Mouse (Mus musculus) adrenal gland, adult (tissue): ENCODE data around the gene Zfp462.

ENCODE experiments used
- DNase-seq, 2 experiments: peaks; one replicate each; pipeline ENCODE4 v3.0.0; 2022 to 2023; ENCODE audit warnings: low spot score in 1 of 2; ENCODE audit not compliant: inconsistent age in 2 of 2

The Zfp462 gene

DNA sequence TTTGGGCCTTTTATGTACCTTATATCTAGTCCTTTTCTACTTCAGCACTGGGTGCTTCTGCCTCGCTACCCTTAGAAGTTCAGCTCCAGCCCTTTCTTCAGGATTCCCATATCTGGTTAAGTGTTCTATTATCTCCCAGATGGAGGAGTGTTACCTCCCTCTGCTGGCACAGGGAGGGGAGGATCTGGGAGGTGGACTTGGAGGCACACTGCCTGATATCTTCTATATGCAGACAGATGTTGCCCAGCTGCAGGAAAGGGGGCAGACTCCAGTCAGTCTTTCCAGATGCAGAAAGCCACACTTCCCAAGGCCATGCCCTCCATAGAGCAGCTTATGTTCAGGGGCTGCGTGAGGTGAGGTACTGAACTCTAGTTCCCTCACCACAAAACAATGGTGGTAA lies 156.0 kb downstream of the Zfp462 start:
- peak in 1 of 2 experiments; percentile 53 for DNase-seq

- DNase-seq: no peak
These were observed 156.8 kb downstream of the Zfp462 start for GRCm38 (mm10) chr4:55101601-55102000.

- DNase-seq: no peak
These were observed 157.5 kb downstream of the Zfp462 start for GRCm38 (mm10) chr4:55102382-55102781.

GRCm38 (mm10) chr4:55103575-55103974 lies 158.7 kb downstream of the Zfp462 start:
- no peak for DNase-seq

DNA sequence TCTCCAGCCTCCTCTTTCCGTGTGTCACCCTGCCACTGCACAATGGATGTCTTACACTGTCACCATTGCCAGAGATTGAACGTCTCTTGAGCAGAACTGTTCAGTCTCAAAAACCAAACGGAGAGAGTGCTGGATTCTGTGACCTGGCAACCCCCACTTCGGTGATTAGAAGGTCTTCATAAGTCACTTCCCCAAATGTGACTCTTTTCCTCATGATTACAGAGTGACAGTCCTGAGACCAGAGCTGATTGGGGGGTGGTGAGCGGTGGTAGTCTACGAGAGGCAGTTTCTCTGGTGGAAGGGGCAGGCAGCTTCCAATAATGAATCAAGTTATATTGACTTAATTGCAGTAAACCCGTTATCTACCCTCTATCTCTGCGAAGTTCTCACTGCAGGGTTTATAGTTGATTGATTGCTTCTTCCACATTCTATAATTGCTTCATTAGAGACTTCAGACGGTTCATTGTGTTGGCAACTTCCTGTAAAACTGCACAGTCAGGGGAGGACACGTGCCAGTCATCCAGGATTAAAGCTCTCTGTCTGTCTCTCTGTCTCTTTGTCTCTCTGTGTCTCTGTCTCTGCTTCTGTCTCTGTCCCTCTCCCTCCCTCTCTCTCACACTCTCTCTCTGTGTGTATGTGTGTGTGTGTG lies 173.1 kb downstream of the Zfp462 start:
- DNase-seq: no peak

DNA sequence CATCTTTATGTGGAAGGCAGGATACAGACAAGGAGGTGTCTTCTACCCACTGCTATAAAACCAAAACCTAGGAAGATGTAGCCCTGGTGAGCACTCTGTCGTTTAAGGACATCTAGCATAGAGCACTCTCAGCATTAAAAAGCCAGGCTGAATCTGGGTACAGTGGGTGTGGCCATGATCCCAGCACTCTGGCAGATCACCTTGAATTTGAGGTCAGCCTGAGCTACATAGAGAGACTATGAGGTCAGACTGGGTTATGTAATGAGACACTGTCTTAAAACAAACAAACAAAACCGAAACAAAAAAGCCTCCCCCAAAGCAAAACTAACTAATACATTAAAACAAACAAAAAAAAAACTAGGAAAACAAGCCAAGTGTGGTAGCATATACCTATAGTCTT lies 176.3 kb downstream of the Zfp462 start:
- DNase-seq: peak; percentile 29 to 75

GRCm38 (mm10) chr4:55121952-55122351 lies 177.1 kb downstream of the Zfp462 start:
- DNase-seq: no peak

DNA sequence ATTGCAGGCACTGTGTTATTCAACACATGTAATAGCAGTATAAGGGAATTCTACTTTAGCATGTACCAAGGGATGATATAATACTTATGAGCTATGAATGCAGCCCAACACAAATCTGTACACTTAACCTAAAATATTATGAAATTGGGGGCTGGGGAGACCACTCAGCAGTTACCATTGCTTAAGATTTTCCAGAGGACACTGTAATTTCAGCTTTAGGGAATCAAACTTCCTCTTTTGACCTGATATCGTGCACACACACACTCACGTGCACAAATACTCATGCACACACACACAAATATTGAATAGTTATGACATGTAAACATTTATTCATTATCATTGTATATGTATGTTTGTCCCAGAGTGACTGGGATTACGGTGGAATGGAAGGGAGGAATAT lies 179.3 kb downstream of the Zfp462 start:
- DNase-seq: no peak

DNA sequence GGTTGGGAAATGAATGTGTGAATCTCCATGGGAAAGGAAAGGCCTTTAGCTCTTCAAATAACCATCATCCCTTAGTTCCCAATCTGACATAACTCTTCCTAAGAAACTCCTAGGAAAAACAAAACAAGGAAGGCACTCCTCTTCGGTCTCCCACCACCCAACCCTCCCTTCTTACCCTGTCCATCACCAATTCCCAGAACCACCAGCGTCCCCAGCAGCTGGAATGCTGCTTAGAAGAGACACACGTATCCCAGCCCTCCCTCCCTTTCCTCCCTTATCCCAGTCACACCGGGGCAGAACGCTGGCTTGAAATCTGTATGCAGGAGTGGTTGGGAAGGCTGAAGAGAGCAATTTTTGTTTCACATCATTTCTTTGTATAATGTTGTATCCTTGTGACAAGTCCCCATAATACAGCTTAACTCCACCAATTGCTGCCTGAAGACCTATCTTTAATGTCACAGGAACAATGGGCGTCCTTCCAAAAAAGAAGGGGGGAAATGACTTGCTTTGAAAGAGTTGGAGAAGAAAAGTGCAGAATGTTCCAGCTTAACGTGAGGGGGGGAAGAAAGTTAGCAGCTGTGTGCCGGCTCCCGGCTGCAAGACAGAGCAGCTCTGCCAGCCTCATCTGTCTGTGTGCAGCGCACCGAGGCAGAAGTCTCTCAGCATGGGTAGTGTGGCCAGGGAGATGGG lies 180.3 kb downstream of the Zfp462 start:
- peak; percentile 55 to 63 for DNase-seq

GRCm38 (mm10) chr4:55125738-55126054 lies 180.8 kb downstream of the Zfp462 start:
- peak in 1 of 2 experiments; percentile 64 for DNase-seq

DNA sequence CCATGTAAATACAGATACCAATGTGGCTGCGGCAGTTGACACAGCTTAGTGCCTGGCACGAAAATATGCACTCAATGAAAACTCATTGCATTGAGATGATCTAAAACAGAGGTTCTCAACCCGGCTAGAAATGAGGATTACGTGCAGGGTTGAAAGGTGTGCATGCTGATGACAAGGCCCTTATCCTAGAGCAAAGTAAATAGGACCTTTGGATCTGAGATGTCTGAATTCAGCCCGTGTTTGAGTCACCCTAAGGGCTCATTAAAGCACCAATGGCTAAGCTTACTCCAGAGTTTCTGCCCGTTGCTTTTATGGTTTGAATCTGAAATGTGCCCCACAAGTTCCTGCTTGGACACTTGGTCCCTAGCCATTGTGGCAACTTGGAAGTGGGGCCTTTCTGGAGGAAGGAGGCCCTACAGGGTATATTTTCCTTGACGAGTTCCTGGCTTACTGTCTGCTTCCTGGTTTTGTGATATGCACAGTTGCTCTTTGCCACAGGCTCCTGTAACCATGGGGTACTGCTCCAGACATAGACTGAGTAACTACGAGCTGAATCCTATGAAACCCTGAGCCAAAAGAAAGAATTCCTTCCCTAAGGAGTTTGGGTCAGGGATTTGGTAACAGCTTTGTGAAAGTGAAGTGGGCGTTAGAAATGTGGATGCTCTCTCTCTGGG lies 182.5 kb downstream of the Zfp462 start:
- DNase-seq: no peak

- DNase-seq: peak in 1 of 2 experiments; percentile 17
These were observed 183.4 kb downstream of the Zfp462 start for GRCm38 (mm10) chr4:55128088-55128835.
